Mouse (Mus musculus): ENCODE measurements around the gene Crybg1. TPM values are rescaled to one million over a fixed set of nuclear protein-coding genes. Genes with fewer than 3 reads are reported as not detected.
"Not testable (repeated sequence)": the region's sequence is repeated elsewhere in the genome, so short reads cannot be mapped to it uniquely, and the experiment has no call there.

Gene Crybg1
- polyA plus RNA-seq, 1 experiment from 2014 or later, result 0.39 TPM

DNA sequence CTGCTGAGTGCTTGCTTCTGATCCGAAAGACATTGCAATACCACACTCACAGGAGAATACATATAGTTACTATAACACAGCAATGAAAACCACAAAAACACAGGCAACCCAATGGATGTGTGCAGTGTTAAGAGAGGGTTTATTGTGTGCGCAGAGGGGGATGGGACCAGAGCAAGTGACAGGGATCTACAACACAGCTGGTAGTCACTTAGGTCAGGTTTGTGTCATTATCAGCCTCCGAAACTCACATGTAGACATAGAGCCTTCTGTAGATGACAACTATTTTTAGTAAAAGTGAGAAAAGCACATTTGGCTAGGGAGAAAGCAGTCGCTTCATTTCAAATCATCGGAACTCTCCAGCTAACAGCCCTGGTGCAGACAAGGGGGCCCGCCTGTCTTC lies 166.2 kb downstream of the Crybg1 start:
- Histone ChIP-seq H3K9me3 (replicated peaks) (no peaks in the 10 kb centered on the region), H3K27ac (no peak overlapping the region), H3K9ac (no peak overlapping the region), H3K27me3 (no peaks in the 10 kb centered on the region), H3K4me3 (no peak overlapping the region), H3K4me2 (replicated peaks) (no peak overlapping the region), H3K4me1 (no peaks in the 10 kb centered on the region), H3K36me3 (no peaks in the 10 kb centered on the region)
- no peak for ATAC-seq (ENCODE audit: low FRiP score)
- WGBS, result 88% methylated on average over 6 of the region's 6 CpGs

DNA sequence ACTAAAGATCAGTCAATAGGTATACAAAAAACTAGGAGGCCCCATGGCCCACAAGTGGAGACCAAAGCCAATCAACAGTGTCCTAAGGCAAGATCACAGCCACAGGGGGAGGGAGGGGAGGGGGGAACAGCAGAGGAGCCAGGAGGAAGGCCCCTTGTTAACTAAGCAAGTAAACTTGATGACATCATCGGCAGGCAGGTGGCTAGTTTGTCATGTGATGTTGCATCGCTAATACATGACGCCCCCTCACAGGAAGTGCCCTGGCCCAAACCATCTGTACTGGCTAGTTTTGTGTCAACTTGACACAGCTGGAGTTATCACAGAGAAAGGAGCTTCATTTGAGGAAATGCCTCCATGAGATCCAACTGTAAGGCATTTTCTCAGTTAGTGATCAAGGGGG lies 167.9 kb downstream of the Crybg1 start:
- 91% methylated on average over 3 of the region's 3 CpGs for WGBS
- not testable (repeated sequence) for ATAC-seq (ENCODE audit: low FRiP score); H3K9ac ChIP-seq; H3K4me3 ChIP-seq; H3K27ac ChIP-seq; H3K9me3 ChIP-seq (replicated peaks); H3K36me3 ChIP-seq; H3K27me3 ChIP-seq; H3K4me1 ChIP-seq; H3K4me2 ChIP-seq (replicated peaks)

DNA sequence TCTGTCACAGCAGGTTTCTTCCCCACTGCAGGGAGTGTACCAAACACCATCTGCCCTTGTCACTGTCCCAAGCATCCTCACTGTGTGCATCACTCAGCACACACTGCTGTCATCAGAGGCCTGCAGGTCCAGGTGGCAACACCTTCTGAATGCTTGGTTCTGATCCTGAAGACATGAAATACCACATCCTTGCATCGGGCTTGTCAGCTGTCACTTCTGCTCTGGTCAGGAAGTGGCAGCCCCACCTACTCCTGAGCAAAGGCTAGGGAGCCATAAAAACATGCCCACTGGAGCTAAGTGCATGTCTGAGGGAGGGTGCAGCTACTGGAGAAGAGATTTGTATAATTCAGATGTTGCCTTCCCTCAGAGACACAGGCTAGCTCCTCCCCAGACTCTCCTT lies 168.6 kb downstream of the Crybg1 start:
- Histone ChIP-seq H3K4me2 (replicated peaks) (no peak overlapping the region), H3K36me3 (no peaks in the 10 kb centered on the region), H3K9me3 (replicated peaks) (no peaks in the 10 kb centered on the region), H3K4me1 (no peaks in the 10 kb centered on the region), H3K27me3 (no peaks in the 10 kb centered on the region), H3K27ac (no peak overlapping the region), H3K4me3 (no peak overlapping the region), H3K9ac (no peak overlapping the region)
- 83% methylated on average over 1 of the region's 1 CpGs for WGBS
- ATAC-seq (ENCODE audit: low FRiP score), result no peak

DNA sequence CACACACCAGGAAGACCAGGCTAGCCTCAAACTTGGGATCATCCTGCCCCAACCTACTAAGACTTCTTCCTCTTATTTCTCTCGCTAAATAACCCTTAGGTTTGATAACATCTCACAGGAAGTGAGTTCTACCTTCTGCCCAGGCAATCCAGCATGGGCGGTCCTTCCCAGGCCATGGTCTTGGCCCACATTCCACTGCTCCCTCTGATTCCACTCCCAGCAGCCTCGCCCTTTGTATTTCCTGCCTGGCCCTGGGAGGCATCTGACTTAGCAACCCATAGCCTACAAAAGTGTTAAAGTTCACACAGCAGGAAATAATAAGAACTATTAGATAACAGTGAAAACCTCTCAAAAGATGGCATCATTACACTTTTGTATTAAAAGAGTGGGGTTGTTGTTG lies 171.3 kb downstream of the Crybg1 start:
- Histone ChIP-seq H3K9me3 (replicated peaks) (no peaks in the 10 kb centered on the region), H3K27me3 (no peaks in the 10 kb centered on the region), H3K4me2 (replicated peaks) (no peak overlapping the region), H3K4me1 (peaks cover 4% of the 10 kb centered on the region; the same call in 1 of the 2 replicates), H3K9ac (no peak overlapping the region), H3K27ac (no peak overlapping the region), H3K4me3 (no peak overlapping the region), H3K36me3 (no peaks in the 10 kb centered on the region)
- no peak for ATAC-seq (ENCODE audit: low FRiP score)
- WGBS, result 83% methylated on average over 3 of the region's 3 CpGs

DNA sequence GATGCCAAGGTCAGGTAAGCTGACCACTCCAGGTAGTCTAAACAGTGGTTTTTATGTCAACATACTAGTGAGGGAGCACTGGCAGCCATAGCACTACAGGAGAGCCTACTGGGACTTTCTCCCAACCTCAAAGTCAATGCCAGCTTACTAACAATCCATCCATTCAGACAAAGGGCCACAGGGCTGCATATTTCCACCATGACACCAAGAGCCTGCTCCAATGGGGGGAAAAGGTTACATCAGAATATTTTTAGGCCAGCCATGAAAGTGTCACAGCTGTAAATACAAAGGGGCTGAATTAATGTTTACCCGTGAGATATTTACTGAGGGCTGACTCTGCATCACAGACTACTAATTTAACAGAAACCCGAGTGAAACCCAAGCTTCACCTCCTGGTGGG lies 175.4 kb downstream of the Crybg1 start:
- Histone ChIP-seq H3K27me3 (no peaks in the 10 kb centered on the region), H3K27ac (no peak overlapping the region), H3K9me3 (replicated peaks) (no peaks in the 10 kb centered on the region), H3K4me1 (peaks cover 4% of the 10 kb centered on the region; the same call in 1 of the 2 replicates), H3K36me3 (no peaks in the 10 kb centered on the region), H3K4me3 (no peak overlapping the region), H3K9ac (no peak overlapping the region), H3K4me2 (replicated peaks) (no peak overlapping the region)
- WGBS, result 42% methylated on average over 2 of the region's 2 CpGs
- no peak for ATAC-seq (ENCODE audit: low FRiP score)

DNA sequence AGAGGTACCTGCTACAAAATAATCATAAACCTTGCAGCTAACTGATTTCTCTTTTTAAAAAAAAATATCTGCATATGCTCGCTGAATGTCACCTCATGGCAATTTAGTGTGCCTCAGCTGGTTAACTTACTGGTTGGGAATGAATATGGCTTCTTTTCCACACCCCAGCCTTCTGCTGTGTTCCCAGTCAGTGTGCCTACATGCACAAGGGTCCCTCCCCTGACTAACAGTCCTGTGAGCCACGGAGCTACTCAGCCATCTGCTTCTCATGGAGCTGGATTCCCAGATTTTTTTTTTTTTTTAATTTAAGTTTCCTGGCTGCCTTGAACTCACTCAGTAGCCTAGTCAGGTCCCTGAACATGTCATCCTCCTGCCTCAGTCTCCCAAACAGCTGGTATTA lies 183.7 kb downstream of the Crybg1 start:
- Histone ChIP-seq H3K27me3 (no peaks in the 10 kb centered on the region), H3K9ac (no peak overlapping the region), H3K27ac (no peak overlapping the region), H3K36me3 (no peaks in the 10 kb centered on the region), H3K4me2 (replicated peaks) (no peak overlapping the region), H3K9me3 (replicated peaks) (no peaks in the 10 kb centered on the region), H3K4me3 (no peak overlapping the region), H3K4me1 (0 out of 2 replicates have a peak, but pooled peaks cover 2% of the 10 kb centered on the region)
- ATAC-seq (ENCODE audit: low FRiP score), result no peak
- 65% methylated on average over 2 of the region's 2 CpGs for WGBS

DNA sequence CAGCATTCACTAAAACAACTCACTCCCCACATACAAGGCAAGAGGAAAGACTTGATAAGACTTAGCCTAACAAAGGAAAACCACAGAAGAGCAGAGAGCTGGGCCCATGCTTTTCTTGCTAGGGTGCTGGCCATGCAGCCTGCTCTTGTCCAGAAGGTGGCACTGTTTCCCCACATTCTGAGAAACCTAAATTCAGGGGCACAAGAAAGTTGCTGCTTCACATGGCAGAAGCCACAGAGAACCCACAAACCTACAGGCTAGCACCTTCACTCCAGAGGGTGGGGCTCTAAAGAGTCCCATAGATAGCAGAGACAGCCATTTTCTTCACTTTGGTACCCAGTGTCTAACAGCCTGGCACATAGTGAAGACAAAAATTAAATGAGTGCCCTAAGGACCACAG lies 194.7 kb downstream of the Crybg1 start:
- H3K36me3 ChIP-seq, result no peaks in the 10 kb centered on the region
- H3K9me3 ChIP-seq (replicated peaks), result no peaks in the 10 kb centered on the region
- no peaks in the 10 kb centered on the region for H3K27me3 ChIP-seq
- peak; percentile 54 for ATAC-seq (ENCODE audit: low FRiP score)
- no peak overlapping the region for H3K27ac ChIP-seq
- no peak overlapping the region for H3K9ac ChIP-seq
- no peak overlapping the region for H3K4me2 ChIP-seq (replicated peaks)
- no peak overlapping the region for H3K4me3 ChIP-seq
- no peaks in the 10 kb centered on the region for H3K4me1 ChIP-seq

DNA sequence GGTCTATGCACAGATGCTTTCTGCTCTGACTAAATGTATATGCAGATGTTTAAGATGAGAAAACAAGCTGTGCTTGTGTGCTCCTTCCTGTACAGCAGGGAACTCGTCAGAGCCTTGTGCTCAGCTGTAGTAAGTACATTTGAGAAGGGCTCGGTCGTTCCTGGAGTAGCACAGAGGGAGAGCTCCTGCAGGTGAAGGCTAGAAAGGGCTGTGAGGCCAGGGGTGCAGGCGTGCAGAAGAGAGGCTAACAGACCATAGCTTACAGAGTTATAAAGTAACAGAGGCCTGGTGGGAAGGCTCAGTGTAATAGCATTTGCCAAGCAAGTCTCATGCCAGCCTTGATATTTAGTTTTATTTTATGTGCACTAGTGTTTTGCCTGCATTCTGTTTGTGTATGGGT lies 203.2 kb downstream of the Crybg1 start:
- no peaks in the 10 kb centered on the region for H3K9me3 ChIP-seq (replicated peaks)
- H3K4me1 ChIP-seq, result 0 out of 2 replicates have a peak, but pooled peaks cover 9% of the 10 kb centered on the region
- H3K27ac ChIP-seq, result no peak overlapping the region
- H3K9ac ChIP-seq, result no peak overlapping the region
- no peak overlapping the region for H3K4me3 ChIP-seq
- peaks cover 10% of the 10 kb centered on the region; the same call in 1 of the 2 replicates for H3K36me3 ChIP-seq
- no peaks in the 10 kb centered on the region for H3K27me3 ChIP-seq
- 80% methylated on average over 4 of the region's 4 CpGs for WGBS
- H3K4me2 ChIP-seq (replicated peaks), result no peak overlapping the region
- ATAC-seq (ENCODE audit: low FRiP score), result no peak

DNA sequence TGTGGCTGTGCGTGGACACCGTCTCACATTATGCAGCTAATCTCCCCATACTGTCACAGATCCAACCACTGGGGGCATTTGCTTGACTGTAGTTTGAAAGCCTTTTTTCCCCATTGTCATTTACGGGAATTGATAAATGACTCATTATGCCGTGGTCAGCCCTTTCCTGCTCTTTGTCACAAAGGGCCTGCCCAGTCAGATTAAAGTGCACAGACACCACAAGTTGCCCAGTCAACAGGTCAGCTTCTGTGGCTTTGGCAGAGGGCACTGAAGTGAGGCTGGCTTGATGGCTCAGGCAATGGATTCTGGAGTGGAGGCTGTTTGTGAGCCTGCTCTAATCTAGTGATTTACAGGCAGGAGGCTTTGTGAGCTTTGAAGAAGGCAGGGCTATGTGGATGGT lies 204.9 kb downstream of the Crybg1 start:
- ATAC-seq (ENCODE audit: low FRiP score), result no peak
- Histone ChIP-seq H3K36me3 (peaks cover 10% of the 10 kb centered on the region; the same call in 1 of the 2 replicates), H3K4me2 (replicated peaks) (no peak overlapping the region), H3K27me3 (no peaks in the 10 kb centered on the region), H3K4me3 (no peak overlapping the region), H3K27ac (no peak overlapping the region), H3K9ac (no peak overlapping the region), H3K4me1 (0 out of 2 replicates have a peak, but pooled peaks cover 9% of the 10 kb centered on the region), H3K9me3 (replicated peaks) (no peaks in the 10 kb centered on the region)
- 45% methylated on average over 4 of the region's 4 CpGs for WGBS

DNA sequence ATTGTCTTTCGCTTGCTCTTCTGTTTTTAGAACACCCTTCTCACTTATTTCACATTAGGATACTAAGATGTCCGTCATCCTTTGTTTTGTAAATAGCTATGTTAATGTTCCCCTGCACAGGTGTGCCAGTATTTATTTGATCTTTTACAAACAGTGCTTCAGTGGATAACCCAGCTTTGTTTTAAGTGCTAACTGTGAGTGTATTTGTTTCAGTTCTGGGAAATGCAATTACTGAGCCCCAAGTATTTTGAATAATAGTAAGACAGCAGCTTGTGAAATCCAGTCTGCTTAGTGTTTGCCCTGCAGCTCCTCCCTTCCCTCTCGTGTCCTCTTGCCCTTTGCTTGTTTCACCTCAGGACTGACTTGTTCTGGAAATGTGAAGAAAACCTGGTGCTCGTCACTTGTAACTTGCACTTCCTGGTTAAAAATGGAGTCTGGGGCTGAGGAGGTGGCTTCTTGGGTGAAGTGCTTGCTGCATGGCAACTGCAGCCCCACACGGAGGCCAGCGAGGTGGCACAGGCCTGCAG lies 209.5 kb downstream of the Crybg1 start:
- Histone ChIP-seq H3K9ac (no peak overlapping the region), H3K4me1 (0 out of 2 replicates have a peak, but pooled peaks cover 9% of the 10 kb centered on the region), H3K4me2 (replicated peaks) (no peak overlapping the region), H3K9me3 (replicated peaks) (no peaks in the 10 kb centered on the region), H3K36me3 (peaks cover 8% of the 10 kb centered on the region), H3K27ac (no peak overlapping the region), H3K27me3 (no peaks in the 10 kb centered on the region), H3K4me3 (no peak overlapping the region)
- no peak for ATAC-seq (ENCODE audit: low FRiP score)
- 79% methylated on average over 6 of the region's 6 CpGs for WGBS

DNA sequence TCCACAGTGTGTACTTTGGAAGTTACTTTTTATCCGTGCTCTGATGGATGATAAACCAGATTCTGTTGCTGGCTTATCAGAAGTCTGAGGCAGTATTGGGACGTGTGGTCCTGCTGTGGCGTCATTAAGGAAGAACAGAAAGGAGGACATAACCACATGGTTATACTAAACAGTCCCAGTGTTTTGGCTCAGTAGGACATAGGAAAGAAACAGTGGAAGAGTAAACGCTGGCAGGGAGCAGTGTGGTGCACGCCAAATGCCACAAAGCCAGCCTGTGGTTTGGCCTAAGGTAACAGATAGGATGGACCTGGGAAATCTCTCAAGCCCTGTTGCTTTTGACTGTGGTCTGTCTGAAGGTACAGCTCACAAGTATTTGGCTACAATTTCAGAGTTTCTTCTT lies 220.1 kb downstream of the Crybg1 start:
- H3K27me3 ChIP-seq, result no peaks in the 10 kb centered on the region
- H3K4me1 ChIP-seq, result no peaks in the 10 kb centered on the region
- H3K27ac ChIP-seq, result no peak overlapping the region
- H3K9ac ChIP-seq, result no peak overlapping the region
- H3K4me2 ChIP-seq (replicated peaks), result no peak overlapping the region
- no peak for ATAC-seq (ENCODE audit: low FRiP score)
- no peak overlapping the region for H3K4me3 ChIP-seq
- 81% methylated on average over 5 of the region's 5 CpGs for WGBS
- no peaks in the 10 kb centered on the region for H3K9me3 ChIP-seq (replicated peaks)
- H3K36me3 ChIP-seq, result peaks cover 13% of the 10 kb centered on the region; the same call in 1 of the 2 replicates

DNA sequence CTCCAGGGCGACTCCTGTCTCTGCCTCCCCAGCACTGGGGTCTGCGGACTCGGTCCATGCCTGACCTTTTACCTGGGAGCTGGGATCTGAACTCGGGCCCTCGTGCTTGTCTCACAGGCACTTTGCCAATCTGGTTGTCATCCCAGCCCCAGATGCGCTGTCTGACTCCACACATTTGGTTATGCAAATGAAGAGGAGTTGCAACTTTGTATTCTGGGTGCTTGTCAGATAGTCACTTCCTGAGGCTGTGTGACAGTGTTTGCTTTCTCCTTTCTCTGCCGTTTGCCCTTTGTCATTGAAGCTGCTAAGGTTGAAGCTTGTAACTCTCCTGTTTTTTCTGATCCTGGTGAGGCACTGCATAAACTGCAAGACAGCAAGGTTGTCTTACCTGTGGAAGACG lies 220.9 kb downstream of the Crybg1 start:
- Histone ChIP-seq H3K27me3 (no peaks in the 10 kb centered on the region), H3K9me3 (replicated peaks) (no peaks in the 10 kb centered on the region), H3K27ac (no peak overlapping the region), H3K4me3 (no peak overlapping the region), H3K36me3 (peaks cover 16% of the 10 kb centered on the region; the same call in 1 of the 2 replicates), H3K9ac (no peak overlapping the region), H3K4me2 (replicated peaks) (no peak overlapping the region), H3K4me1 (no peaks in the 10 kb centered on the region)
- 85% methylated on average over 8 of the region's 8 CpGs for WGBS
- ATAC-seq (ENCODE audit: low FRiP score), result no peak

DNA sequence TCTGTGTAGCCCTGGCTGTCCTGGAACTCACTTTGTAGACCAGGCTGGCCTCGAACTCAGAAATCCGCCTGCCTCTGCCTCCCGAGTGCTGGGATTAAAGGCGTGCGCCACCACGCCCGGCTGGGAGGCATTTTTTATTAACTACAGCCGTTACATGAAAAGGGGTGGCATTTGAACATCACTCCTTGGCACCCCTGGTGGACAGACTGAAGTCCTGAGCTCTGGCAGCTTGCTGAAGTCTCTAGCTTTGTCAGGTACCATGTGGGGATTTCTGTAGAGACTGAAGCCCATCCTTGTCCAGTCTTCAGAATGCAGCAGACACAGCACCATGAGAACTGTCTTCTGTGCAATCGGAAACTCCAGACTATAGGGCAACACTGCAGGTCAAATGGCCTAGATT lies 222.9 kb downstream of the Crybg1 start:
- not testable (repeated sequence) for H3K27me3 ChIP-seq; H3K4me3 ChIP-seq; H3K27ac ChIP-seq; H3K9ac ChIP-seq; H3K9me3 ChIP-seq (replicated peaks); ATAC-seq (ENCODE audit: low FRiP score); H3K4me2 ChIP-seq (replicated peaks); H3K4me1 ChIP-seq
- H3K36me3 ChIP-seq, result peaks cover 16% of the 10 kb centered on the region; the same call in 1 of the 2 replicates
- 93% methylated on average over 9 of the region's 9 CpGs for WGBS
